Mouse (Mus musculus) hematopoietic stem cell, adult 5-6 weeks (primary cell): ENCODE results near the gene Sdhaf4. TPM values are rescaled to one million over a fixed set of nuclear protein-coding genes. Genes with fewer than 3 reads are reported as not detected.
"Not testable (repeated sequence)": the region's sequence is repeated elsewhere in the genome, so short reads cannot be mapped to it uniquely, and the experiment has no call there.

Experiments used
- ATAC-seq, 2 experiments: fragments of 125-278 bp in 1 of 2; replicated peaks in 1 of 2; 2 replicates each; pipeline ENCODE4 v1.8.0; 2016 to 2017; ENCODE audit warnings: inconsistent platforms in 2 of 2, mild to moderate bottlenecking in 2 of 2, moderate number of reproducible peaks in 2 of 2, low read depth in 1 of 2, moderate TSS enrichment in 1 of 2; ENCODE audit not compliant: low FRiP score in 2 of 2, poor library complexity in 2 of 2, severe bottlenecking in 2 of 2, insufficient read depth in 1 of 2, low TSS enrichment in 1 of 2
- total RNA-seq: library from RNA; stranded (forward); fragments of 172-1452, 232-1000 nt; gene quantifications from 2 replicates; pipeline ENCODE4 v1.2.3, GENCODE M21; 2017

The Sdhaf4 gene
- 14.3 and 25.1 TPM in 2 replicates for total RNA-seq

DNA sequence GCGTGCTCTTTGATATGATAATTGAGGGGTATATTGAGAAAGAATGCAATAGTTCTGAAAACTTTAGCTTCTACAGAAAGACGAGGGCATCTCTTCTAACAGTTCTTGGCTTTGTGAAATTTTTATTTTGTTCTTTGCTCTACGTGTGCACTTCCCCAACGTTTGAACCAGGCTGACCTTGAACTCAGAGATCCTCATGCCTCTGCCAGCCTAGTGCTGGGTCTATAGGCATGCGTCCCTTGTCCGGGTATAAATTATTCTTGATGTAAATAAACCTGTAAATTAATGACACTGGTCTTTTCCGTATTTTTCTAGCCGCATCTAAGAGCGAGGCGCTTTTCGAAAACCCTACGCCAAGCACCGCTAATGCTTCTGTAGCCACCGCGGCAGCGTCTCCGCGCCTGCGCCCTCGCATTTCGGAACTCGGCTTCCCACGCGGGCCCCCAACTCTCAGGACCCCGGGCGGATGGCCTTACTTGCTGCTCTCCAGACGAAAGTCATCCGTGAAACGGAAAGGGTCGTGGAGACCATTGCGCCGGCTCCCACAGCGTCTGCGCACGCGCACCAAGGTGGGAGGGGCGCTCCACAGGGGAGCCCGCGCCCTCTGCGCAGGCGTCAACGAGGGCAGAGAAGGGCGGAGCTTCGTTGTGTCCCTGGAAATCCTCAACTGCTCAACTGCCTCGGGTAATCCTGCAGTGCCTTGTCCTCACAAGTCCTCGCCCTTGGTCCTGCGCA lies at the start of gene Sdhaf4:
Sdhaf4 (minus strand) TSS at position 587 of the 735 bp plus-strand sequence.
- ATAC-seq: peak; percentile 94 to 95

DNA sequence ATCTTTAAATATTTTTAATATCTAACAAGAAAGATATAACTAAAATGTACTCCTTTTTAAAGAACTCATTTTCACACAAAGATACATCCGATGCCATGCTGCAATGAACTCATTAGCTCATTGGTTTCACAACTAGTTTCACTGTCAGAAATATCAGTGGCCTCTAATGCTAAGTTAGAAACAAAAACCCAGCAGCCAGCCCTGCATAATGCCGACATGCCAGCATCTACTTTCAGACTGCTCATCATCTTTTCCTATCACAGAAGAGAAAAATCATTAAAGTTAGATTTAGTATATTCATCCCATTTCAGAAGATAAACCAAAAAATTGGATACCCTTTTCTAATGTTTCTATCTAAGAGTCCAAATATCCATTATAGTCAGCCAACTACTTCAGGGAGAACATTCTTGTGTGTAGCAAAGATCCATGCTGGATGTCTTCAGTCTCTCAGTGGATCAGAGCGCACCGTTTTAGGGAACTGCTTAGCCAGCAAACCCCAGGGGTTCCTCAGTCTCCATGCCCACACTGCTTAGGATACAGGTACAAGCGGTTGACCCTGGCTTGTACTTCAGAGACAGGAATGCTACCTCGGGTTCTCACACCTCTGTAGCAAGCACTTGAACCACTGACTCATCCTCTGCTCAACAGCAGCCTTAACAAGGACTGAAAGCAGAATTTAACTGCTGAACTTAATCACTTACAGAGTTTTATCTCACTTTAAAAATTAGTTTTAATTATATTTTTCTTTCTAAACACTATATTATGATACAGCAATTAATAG lies 41.5 kb upstream of the Sdhaf4 start:
- no peak for ATAC-seq

DNA sequence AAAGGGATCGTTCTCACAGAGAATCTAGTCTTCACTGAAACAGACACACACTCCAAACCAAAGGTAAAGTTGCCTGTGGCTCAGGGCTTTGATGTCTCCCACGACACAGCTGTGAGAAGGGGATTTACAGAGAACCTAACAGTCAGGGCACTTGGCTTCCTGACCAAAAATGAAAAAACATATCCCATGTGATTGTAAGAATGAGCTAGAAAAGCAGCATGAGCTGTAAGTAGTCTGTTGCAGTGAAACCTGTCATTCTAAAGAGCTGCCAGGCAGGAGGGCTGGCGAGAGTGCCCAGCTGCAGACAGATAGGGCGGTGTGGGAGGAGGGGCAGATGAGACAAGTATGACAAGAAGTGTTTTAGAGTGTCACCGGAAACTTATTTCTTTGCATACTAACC lies 40.2 kb upstream of the Sdhaf4 start:
- no peak for ATAC-seq

DNA sequence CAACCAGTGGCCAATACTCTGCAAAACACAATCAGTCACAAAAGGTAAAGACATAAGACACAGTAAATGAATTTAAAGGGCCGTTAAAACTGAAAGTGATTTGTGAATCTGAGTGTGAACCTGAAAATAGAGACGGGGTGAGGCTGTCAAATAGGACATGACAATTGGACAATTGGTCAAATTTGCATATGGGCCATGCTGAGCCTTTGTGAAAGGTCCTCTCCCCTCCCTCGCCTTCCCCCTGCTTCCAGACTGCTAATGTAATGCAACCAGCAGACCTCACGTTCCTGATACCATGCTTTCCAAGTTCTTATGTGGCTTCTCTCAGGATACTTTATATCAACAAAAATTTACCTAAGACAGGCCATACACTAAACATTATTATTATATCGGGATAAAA lies 37.6 kb upstream of the Sdhaf4 start:
- ATAC-seq: no peak

DNA sequence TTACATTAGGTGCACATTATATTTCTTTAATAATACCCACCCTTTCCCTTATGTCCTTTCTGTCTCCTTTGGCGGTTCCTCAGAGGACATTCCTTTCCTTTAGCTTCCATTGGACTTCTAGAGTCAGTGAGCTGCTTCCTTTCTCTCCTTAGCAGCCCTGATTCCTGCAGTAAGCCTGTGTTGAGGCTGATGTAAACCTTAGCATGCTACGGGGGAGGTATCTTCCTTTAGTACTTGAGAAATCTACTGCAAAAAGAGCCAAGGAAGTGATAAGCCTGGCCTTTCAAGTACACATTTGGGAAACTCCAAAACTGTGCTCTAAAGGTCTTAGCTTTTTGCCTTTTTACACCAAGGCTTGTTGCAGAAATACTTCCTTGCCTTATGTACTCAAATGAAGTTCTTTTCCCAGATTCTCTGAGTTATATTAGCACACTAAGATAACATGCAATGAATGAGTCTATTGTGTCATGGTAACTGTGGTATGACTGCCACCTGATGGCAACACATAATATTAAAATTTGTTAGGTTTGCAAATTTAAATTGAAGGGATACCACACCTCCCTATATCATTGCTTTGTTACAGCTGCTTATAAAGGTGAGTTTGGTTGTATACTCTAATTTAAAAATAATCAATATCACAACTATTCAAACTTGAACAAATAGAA lies 28.4 kb upstream of the Sdhaf4 start:
- peak in 1 of 2 experiments; percentile 39; a peak in 1 of 4 replicates for ATAC-seq

DNA sequence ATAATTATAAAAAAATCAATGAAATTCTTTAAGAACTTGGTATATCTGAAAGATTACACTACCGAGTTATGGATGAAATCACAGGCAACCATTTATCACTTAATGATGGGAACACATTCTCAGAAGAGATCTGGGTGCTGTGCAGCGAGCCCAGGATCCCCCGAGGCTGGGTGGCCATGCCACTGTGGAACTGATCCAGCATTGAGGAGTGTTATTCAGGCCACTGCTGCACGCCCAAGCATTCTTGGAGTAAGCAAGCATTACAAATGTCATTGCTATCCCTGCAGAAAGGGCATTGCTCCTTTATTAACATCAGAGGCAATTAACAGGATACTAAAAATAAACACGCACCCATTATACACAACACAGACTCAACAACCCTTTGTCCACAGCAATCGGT lies 5.4 kb upstream of the Sdhaf4 start:
- ATAC-seq: no peak

DNA sequence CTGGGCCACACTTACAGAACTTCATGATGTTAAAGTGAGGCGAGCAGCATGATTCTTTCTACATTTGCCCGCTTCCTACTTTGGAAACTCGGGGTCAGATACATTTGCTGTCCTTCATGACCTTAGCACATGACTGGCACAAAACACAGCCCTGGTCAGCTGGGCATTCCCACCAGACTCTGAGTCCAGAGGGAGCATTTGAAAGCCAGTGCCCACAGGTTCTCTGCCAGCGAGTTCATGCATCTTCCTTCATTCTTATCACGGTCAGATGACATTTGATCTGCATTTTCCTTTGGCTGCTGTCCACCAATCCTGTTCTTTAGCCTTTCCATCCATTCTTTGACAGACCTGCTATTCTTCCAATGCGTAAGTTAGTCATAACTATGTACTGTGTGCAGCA lies 4.6 kb upstream of the Sdhaf4 start:
- no peak for ATAC-seq

DNA sequence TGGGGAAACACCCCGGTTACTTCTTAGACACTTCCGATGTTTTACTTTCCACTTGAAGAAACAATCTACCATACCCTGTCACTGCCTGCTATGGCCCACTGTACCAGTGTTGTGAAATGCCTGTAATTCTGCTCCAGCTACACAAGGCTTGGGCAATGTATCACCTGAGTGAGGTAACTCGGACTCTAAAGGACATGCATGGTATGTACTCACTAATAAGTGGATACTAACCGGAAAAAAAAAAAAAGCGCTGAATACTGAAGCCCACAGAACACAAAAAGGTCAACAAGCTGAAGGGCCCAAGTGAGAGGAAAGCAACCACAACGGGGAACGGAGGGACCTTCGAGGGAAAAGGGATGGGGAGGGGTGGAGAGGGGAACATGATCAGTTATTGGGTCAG lies 2.2 kb upstream of the Sdhaf4 start:
- no peak for ATAC-seq

DNA sequence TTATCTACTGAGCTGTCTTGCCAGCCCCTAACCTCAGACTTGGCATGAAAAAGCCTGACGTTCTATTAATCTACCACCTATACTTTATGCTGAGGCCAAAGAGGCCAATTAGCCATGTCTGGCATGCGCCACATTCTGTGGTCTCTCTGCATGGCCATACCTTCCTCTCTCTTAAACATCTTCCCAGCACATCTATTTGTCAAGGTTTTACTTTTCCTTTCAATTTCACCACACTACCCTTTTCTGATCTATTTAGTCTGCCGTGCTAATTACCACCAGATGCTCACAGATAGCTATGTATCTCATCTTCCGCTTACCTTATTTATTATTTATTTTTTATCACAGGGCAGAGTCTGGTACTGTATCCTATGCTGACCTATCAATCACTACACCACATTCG lies 6.1 kb downstream of the Sdhaf4 start:
- no peak for ATAC-seq

DNA sequence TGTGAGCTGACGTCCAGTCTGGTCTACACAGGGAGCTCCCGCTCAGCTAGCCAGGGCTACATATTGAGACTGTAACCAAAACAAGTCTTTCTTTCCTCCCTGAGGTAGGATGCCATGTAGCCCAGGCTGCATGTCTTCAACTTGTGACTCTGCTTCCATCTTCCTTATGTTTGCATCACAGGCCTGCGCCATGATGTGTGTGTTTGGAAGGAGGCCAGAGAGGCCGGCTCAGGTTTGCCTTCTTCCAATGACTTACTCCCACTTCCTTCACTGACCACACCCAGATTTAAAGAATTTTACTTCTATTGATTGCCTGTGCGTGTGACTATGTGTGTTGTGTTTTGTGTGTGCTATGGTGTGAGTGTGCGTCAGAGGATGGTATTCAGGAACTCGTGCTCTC lies 6.6 kb downstream of the Sdhaf4 start:
- ATAC-seq: no peak

DNA sequence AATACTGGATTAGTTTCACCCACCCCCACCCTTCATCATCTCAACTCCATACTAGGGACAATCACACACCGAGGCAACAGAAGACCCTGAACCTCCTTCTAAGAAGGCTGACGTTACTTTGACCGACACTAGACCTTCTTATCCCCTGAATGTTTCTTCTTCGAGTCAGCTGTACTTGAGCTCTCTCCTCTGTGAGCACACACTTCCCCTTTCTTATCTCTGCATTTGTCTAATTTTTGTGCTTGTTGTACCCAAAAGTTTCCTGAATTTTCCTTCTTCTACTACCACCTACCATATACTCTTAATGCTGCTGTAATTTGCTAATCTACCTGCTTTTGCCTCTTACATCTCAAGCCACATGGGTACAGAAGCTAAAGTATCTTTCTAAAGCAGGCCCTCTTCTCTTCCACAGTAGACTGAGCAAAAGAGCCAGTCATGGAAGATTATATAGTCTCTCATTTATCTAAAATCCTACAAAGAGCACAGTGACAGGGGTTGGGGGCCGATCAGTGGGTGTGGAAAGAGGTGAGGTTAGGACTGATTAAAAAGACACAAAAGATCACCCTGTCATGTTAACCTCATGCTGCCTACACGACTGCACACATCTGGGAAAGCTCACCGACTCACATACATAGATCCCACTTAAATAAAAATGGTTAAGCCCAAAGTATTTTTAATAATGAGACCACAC lies 7.2 kb downstream of the Sdhaf4 start:
- ATAC-seq: no peak

DNA sequence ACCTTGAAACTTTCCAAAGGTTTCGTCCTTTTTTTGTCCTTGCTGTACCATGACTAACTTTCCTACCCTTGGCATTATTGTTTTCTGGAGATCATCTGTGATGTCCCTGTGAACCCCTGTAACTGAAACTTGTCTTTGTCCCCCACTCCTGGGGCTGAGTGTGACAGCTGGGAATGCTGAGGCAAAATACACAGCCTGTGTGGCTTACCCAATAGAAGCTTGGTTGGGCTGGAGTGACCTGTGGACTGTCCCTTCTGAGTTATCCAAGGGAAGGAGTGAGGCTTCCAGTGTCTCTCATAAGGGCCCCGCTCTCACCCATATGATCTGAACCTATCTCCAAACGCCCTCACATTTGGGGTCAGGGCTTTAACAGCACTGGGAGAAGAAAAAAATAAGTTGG lies 8.0 kb downstream of the Sdhaf4 start:
- ATAC-seq: no peak

DNA sequence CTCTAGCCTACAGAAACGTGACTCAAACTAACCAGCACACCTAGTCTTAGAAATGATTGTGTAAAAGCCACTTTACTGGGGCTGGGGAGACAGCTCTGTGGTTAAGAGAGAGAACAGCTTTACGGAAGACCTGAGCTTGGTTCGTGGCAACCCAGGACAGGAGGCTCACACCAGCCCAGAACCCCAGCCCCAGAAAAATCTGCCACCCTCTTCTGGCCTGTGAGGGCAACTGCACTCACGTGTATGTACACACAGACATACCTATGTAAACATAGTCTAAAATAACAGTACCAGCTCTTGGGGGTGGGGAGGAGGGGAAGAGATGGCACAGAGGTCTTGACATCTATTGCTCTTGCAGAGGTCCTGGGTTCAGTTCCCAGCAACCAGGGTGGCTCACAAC lies 10.0 kb downstream of the Sdhaf4 start:
- no peak for ATAC-seq

DNA sequence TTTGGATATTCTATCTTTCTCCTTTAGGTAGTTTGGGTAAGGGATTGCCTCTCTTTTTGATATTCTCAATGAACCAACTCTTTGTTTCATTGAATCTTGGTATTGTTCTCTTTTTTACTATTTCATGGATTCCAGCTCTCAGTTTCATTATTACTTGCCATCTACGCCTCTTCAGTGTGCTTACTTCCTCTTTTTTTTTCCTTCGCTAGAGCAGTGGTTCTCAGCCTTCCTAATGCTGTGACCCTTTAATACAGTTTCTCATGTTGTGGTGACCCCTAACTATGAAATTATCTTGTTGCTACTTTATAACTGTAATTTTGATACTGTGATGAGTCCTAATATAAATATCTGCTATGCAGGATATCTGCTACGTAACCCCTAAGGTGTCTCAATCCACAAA lies 22.3 kb downstream of the Sdhaf4 start:
- peak; percentile 87 to 92 for ATAC-seq

DNA sequence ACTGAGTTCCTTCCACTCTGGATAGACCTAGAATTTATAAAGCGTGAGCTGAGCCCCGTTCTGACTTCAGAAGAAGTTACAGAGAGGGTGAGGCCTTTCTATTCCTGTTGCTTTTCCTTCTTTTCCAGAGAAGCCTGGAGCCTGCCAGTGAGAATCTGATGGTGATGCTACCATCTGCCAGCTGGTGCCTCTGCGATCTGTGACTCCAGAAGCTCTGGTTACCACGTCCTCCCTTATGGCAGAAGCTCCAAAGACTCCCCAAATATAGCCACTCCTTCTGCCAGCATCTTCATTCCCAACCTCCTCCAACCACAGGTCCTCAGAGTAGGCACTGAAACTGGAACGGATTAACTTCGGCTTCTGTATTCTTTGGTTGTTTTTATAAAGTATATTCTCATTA lies 27.2 kb downstream of the Sdhaf4 start:
- ATAC-seq: no peak

DNA sequence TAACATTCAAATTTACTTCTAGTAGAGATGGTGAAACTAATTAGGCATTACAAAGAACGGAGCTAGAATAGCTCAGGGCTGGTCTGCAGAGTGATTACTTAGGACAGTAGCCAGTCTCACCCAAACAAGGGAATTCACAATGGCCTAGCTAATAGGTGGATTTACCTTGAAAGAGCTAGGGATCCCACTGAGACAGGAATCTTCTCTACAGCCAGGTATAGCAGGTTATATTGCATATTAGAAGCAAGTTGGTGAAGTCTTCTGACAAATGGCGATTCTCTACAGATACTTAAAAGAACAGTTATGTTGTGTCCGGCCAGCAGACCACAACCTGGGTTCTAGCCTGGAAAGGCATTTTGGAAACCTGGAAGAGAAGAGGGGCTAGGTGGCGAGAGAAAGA lies 34.3 kb downstream of the Sdhaf4 start:
- ATAC-seq: not testable (repeated sequence)

DNA sequence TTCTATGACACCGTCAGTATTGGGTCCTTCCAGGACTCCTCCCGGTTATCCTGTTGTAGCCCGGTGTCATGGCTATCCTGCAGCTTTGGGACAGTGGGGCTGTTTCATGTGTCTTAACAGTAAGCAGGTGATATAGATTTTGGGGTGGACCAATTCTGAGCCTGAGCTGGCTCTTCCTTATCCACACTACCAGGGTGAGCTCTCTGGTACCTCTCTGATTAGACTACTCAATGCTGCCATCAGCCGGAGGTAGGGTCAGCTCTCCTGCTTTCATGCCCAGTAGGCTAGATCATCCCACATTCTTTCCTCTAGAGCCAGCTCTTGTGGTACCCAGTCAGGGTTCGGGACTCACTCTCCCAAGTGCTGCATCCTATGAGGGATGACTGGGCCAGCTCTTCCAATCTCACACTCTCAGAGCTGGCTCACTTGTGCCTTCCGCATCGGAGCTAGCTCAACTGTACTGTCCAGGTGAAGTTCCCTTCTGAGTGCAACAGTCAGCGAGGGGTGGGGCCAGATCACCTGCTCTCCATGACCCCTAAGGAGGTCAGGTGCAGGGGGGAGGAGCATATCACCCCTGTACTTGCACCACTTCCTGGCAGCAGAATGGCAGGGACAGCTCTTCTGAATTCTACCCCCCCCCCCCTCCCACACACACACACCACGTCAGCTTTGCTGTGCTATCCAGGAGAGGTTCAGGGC lies 37.3 kb downstream of the Sdhaf4 start:
- ATAC-seq: no peak
